Mouse (Mus musculus): ENCODE data around the gene C2cd4a.
A peak's percentile ranks its signal among the peaks of the same experiment; 100 is the strongest.

Gene C2cd4a

DNA sequence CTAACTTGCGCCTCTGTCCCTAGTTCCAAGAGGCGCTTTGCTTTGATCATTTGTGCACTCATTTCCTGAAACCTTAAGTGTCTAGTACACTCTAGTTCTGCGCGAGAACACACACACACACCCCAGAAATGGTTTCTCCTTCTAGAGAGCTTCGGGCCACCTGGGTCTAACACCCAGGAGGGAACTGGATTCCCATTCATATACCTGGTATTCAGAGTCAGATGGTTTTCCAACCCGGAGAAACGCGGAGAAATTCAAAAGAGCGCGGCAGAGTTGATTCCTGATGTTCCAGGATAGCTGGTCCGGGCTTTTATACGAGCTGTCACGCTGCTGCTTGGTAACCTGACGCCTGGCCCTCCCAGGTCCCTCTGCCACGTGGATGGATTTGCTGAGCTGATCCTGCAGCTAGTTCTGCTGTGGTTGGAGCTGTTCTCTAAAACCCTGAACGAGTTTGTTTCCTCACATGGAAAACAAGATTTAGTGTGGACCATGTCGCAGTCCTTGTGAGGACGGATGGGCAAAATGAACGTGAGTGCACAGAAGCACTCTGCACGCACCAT, at the start of gene C2cd4a:
Gene C2cd4a, minus strand, starts transcription at position 285 of the 560 bp plus-strand sequence.
- peak; percentile 76 for DNase-seq (ENCODE audit: low read depth, low spot score)

GRCm38 (mm10) chr9:67878197-67878769, 46.2 kb upstream of the C2cd4a start:
- DNase-seq (ENCODE audit: low read depth, low spot score), result no peak

DNA sequence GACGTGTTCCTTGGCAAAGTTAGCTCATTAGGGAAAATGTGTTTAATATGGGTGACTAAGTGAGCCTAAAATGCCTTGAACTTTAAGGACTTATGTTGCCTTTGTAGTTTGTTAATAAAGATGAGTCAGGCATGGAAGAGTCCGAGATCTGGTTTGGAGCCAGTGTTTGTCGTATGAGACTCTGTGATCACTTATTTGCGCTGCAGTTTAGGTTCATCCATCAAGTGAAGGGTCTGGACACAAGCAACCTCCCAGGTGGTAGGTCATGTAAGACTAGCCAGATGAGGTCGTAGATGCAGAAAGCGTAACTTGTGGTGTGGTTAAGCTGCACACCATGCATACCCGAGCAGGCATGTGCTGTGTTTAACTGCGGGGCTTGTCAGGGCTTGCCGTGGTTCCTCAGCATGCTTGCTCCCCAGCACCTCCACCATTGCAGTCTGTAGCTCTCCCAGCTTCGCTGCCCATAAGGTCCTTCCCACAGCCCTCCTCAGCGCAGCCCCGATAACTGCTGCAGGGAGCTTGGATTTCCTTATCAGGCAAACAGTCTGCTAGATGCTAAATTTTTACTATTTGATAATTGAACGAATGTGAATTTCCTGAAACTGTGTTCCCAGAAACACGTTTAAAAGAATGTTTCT, 45.1 kb upstream of the C2cd4a start:
- DNase-seq (ENCODE audit: low read depth, low spot score), result no peak

- DNase-seq (ENCODE audit: low read depth, low spot score), result no peak
Observed at GRCm38 (mm10) chr9:67875337-67875736, 43.2 kb upstream of the C2cd4a start.

DNA sequence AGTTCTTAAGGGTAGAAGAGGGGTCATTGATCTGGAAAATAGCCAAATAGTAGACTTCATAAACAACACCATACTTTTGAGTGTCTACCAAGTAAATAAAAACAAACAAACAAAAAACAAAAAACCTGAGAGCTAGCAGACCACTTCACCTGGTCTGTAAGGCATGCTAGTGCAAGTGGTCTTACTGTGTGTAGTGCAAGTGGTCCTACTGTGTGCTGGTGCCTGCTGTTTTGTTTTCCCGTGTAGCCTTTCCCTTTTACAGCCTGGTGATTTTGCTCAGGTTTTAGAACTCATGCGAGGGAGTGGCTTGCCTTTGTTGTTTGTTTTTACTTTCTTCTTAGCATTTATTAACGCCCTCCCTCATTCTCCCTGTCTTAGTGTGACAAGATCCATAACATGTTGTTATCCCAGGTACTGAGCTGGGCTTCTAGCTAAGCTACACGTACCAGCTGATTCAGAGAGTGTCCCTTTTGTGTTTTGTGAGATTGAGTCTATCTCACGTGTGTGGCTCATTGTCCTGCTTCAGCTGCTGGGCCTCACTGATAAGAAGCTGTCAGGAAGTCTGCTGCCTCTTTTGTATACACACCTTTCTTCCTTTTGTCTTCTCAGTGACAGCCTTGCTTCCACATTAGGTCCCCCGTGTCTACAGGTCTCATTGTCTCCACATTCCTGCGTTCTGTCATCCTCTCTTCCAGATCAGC, 42.5 kb upstream of the C2cd4a start:
- DNase-seq (ENCODE audit: low read depth, low spot score), result no peak

DNA sequence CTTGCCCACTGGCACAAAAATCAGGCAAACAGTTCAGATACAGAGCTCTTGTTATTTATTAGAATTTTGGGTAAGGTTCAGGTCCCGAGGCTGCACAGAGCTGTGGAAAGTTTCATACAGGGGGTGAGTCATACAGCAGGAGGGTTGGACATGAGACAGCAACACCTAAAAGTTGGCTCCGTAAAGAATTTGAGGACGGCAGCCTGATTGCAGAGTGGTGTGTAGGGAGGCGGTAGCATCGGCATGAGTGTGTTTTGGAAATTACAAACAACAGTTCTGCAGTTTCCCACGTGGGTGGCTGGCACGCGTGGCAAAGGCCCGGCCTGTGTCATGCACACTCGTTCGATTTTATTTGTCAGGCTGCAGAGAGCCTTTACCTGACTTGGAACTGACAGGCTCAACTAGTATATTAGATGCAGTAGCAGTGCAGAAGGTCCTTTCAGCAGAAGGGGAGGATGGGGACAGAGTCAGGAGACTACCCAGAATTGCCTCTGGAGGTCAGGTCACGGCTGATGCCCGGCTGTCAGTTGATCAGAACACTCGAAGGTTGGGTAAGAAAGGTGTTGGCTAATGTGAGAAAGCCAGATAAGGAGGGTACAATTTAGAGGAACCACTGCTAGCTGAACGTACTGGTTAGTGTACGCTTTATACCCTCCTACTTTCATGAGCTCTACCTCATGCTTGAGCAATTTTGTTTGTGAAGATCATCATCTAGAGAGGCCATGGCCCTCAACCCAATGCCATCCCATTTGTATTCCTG, 37.7 kb upstream of the C2cd4a start:
- no peak for DNase-seq (ENCODE audit: low read depth, low spot score)

- DNase-seq (ENCODE audit: low read depth, low spot score), result no peak
Observed at GRCm38 (mm10) chr9:67867411-67867810, 35.3 kb upstream of the C2cd4a start.

DNA sequence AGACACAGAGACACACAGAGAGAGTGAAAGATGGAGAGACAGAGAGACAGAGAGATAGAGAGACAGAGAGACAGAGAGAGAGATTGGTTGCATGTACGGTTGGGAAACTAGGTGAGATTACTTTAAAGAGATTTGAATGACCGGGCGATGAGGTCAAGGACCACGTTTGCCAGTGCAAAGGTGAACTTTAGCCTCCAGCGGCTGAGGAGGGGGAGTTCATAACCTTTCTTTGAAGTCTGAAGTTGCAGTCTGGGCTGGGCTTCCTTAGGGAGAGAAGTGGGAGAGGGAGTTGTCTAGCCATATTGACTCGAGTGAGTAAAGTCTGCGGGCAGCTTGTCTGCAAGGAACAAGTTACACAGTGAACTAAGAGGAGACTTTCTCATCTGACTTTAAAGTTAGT, 33.3 kb upstream of the C2cd4a start:
- no peak for DNase-seq (ENCODE audit: low read depth, low spot score)

GRCm38 (mm10) chr9:67864011-67864410, 31.9 kb upstream of the C2cd4a start:
- DNase-seq (ENCODE audit: low read depth, low spot score), result no peak

GRCm38 (mm10) chr9:67863332-67863731, 31.2 kb upstream of the C2cd4a start:
- DNase-seq (ENCODE audit: low read depth, low spot score), result no peak

DNA sequence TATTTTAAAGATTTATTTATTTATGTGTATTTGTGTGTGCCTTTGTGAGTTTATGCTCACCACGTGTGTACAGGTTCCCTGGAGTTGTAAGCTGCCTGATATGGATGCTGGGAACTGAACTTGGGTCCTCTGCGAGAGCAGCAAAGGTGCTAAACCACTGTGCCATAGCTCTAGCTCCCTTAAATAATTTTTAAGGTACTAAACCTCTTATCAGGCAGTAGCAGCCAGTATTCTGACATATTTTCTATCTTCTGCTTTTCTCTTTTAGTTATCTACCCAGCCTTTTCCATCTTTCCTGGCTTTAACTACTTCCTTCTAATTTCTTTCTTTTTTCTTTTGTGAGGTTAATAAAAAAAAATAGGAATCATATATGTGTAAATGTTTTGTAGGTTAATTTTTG, 28.1 kb upstream of the C2cd4a start:
- no peak for DNase-seq (ENCODE audit: low read depth, low spot score)

- no peak for DNase-seq (ENCODE audit: low read depth, low spot score)
Observed at GRCm38 (mm10) chr9:67851150-67851549, 19.0 kb upstream of the C2cd4a start.

- DNase-seq (ENCODE audit: low read depth, low spot score), result no peak
Observed at GRCm38 (mm10) chr9:67849846-67850245, 17.7 kb upstream of the C2cd4a start.

DNA sequence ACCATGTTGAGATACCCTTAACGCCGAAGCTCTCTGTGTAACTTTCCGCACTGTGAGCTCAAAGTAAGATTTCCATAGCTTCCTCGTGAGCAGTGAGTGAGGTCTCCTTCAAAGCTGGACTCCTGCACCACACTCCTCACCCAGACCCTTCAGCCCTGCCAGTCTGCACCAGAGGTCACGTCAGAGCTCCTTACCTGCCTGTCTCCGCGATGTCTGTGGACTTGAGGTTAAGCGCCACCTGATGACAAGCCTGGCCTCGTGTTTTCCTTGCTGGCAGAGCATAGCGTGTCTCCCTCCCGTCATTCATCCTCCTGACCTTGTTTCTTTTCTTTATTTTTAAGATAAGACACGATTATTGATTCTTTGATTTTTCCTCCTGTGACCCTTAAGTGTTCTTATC, 17.3 kb upstream of the C2cd4a start:
- no peak for DNase-seq (ENCODE audit: low read depth, low spot score)

DNA sequence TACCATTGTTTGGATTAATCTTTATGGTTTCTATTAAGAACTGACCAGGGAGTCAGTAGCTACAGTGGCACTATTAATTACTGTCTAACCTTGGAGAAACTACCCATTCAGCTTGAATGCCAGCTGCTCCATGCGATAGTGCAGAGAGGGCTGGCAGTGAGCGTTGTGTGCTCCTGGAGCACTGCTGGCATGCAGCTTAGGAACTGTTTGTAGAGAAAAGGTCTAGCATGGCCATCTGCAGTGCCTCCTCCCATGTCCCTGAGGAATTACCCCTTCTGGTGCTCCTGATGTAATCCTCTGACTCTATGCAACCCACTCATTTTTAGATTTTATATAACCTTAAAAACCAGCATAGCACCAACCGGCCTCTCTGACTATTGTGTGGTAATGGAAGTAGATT, 15.5 kb upstream of the C2cd4a start:
- DNase-seq (ENCODE audit: low read depth, low spot score), result no peak

DNA sequence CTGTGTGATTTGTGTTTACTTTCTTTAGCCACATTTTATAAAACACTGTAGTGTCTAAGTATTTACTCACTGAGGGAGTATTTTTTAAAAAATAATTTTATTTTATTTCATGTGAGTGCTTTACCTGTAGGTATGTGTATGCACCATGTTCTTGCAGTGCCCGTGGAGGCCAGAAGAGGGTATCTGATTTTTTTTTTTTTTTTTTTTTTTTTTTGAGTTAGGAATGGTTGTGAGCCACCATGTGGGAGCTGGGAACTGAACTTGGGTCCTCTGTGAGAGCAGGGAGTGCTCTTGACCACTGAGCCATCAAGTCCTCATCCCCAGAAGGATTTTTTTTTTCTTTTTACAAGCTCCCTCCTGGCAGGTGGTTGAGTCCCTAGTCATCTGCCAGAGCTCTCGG, 14.0 kb upstream of the C2cd4a start:
- DNase-seq (ENCODE audit: low read depth, low spot score), result no peak

- DNase-seq (ENCODE audit: low read depth, low spot score), result no peak
Observed at GRCm38 (mm10) chr9:67845648-67846047, 13.5 kb upstream of the C2cd4a start.

DNA sequence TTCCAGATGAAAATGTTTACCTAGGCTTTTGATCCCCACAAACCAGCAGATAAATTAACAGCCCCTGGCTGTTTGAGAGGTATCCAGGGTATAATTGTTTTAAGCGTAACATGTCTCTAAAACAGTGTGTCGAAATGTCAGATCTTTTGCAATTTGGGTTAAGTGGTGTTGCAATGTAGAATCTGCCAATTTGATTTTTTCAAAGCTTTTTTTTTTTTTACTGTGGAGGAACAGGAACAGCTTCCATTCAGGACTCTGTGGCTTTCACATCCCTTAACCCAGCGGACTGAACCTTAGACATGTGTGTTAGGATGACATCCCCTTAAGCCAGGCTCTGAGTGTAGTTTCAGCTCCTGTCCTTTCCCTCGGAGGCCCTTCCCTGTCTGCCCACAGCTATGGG, 12.9 kb upstream of the C2cd4a start:
- no peak for DNase-seq (ENCODE audit: low read depth, low spot score)

DNA sequence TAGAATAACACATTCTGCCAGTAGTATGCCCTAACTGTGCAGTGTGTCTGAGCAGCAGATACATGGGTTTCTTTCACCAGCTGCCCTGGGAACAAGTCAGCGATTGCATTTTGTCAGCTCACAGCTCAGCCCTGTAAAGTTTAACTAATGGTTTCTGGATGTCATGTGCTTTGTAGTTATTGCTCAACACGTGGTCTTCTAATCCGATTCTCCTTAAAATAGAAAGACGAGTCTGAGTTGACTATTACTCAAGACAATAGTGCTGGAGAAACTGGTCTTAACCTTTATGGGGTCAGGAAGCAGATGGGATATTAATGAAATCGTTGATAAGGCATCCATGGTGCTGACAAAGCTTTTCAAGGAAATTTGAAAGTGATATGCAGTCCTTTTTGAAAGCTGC, 10.7 kb upstream of the C2cd4a start:
- no peak for DNase-seq (ENCODE audit: low read depth, low spot score)

DNA sequence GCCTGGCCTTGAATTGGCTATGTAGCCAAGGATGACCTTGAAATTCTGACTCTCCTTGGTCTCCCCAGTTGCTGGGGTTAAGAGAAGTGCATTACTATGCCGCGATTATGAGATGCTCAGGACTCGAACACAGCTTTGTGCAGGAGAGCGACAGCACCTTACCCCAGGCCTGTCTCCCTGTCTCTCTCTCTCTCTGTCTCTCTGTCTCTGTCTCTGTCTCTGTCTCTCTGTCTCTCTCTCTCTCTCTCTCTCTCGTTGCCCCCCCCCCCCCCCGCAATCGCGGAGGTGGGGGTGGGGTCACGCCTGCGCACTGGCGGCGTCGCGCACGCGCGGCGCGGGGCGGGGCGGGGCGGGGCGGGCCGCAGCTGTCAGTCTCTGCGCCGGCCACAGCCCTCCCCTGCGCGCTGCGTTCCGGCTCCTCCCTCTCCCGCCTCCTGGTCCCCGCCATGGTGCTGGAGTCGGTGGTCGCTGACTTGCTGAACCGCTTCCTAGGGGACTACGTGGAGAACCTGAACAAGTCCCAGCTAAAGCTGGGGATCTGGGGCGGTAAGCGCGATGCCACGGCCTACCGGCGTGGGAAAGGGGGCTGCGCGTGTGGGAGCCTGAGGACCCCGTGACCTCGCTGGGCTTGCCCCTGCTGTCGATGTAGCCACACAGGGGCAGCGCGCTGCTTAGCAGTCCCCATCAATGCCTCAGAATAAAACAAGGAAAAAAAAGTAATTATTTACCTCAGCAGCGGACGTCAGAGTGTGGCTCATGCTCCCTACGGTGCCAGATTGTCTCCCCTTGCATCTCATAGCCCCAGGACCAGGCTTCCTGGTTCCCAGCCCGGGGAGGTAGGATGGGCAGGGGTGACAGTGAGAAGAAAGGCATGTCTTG, 8.1 kb upstream of the C2cd4a start, which contains the start of gene Vps13c:
Gene Vps13c, plus strand, starts transcription at position 416 of the 879 bp plus-strand sequence.
- DNase-seq (ENCODE audit: low read depth, low spot score), result peak; percentile 83

GRCm38 (mm10) chr9:67837311-67837710, 5.2 kb upstream of the C2cd4a start:
- DNase-seq (ENCODE audit: low read depth, low spot score), result no peak

All from mesoderm, embryonic 11.5 days (tissue).